Mouse (Mus musculus): ENCODE results near the gene Gck.
A peak's percentile ranks its signal among the peaks of the same experiment; 100 is the strongest.

Gene Gck

GRCm38 (mm10) chr11:5949586-5950352, at the start of gene Gck:
Gck (minus strand) TSS chr11:5950081.
- no peak for DNase-seq (ENCODE audit: low spot score)

GRCm38 (mm10) chr11:5998472-5998871, 48.6 kb upstream of the Gck start:
- DNase-seq (ENCODE audit: low spot score): no peak

- DNase-seq (ENCODE audit: low spot score): peak; percentile 66
Observed at GRCm38 (mm10) chr11:5995989-5996388, 46.1 kb upstream of the Gck start.

- no peak for DNase-seq (ENCODE audit: low spot score)
Observed at GRCm38 (mm10) chr11:5994880-5995279, 45.0 kb upstream of the Gck start.

GRCm38 (mm10) chr11:5994212-5994611, 44.3 kb upstream of the Gck start:
- DNase-seq (ENCODE audit: low spot score): no peak

GRCm38 (mm10) chr11:5990910-5991309, 41.0 kb upstream of the Gck start:
- peak; percentile 41 for DNase-seq (ENCODE audit: low spot score)

- DNase-seq (ENCODE audit: low spot score): no peak
Observed at GRCm38 (mm10) chr11:5989954-5990593, 40.2 kb upstream of the Gck start.

GRCm38 (mm10) chr11:5988126-5988525, 38.2 kb upstream of the Gck start:
- DNase-seq (ENCODE audit: low spot score): no peak

- no peak for DNase-seq (ENCODE audit: low spot score)
Observed at GRCm38 (mm10) chr11:5983629-5984028, 33.7 kb upstream of the Gck start.

GRCm38 (mm10) chr11:5981323-5981722, 31.4 kb upstream of the Gck start:
- DNase-seq (ENCODE audit: low spot score): no peak

- DNase-seq (ENCODE audit: low spot score): no peak
Observed at GRCm38 (mm10) chr11:5980561-5980960, 30.7 kb upstream of the Gck start.

- DNase-seq (ENCODE audit: low spot score): no peak
Observed at GRCm38 (mm10) chr11:5980108-5980507, 30.2 kb upstream of the Gck start.

GRCm38 (mm10) chr11:5979088-5979487, 29.2 kb upstream of the Gck start:
- no peak for DNase-seq (ENCODE audit: low spot score)

- no peak for DNase-seq (ENCODE audit: low spot score)
Observed at GRCm38 (mm10) chr11:5976106-5976505, 26.2 kb upstream of the Gck start.

GRCm38 (mm10) chr11:5975068-5975467, 25.2 kb upstream of the Gck start:
- no peak for DNase-seq (ENCODE audit: low spot score)

GRCm38 (mm10) chr11:5974053-5974452, 24.2 kb upstream of the Gck start:
- DNase-seq (ENCODE audit: low spot score): no peak

- no peak for DNase-seq (ENCODE audit: low spot score)
Observed at GRCm38 (mm10) chr11:5973151-5973550, 23.3 kb upstream of the Gck start.

- no peak for DNase-seq (ENCODE audit: low spot score)
Observed at GRCm38 (mm10) chr11:5971202-5971601, 21.3 kb upstream of the Gck start.

- no peak for DNase-seq (ENCODE audit: low spot score)
Observed at GRCm38 (mm10) chr11:5968223-5968622, 18.3 kb upstream of the Gck start.

- DNase-seq (ENCODE audit: low spot score): no peak
Observed at GRCm38 (mm10) chr11:5966751-5967150, 16.9 kb upstream of the Gck start.

- no peak for DNase-seq (ENCODE audit: low spot score)
Observed at GRCm38 (mm10) chr11:5965865-5966264, 16.0 kb upstream of the Gck start.

GRCm38 (mm10) chr11:5960051-5960450, 10.2 kb upstream of the Gck start:
- DNase-seq (ENCODE audit: low spot score): no peak

GRCm38 (mm10) chr11:5955546-5956276, 5.8 kb upstream of the Gck start, which contains the start of gene Ykt6:
Ykt6 (plus strand) TSS chr11:5955693.
- DNase-seq (ENCODE audit: low spot score): peak; percentile 91

Measured in c-Kit-positive CD71-positive TER-119-positive erythroid progenitor cells, embryonic 14.5 days (primary cell).